Mouse (Mus musculus) lung, embryonic 14.5 days (tissue): ENCODE data around the gene Susd3. TPM values are rescaled to one million over a fixed set of nuclear protein-coding genes. Genes with fewer than 3 reads are reported as not detected.

Experiments used
- ATAC-seq: fragments of 200-750 bp; cut with Nextera tagmentation; 2 replicates; pipeline ENCODE4 v1.8.0; 2017; ENCODE audit warnings: mild to moderate bottlenecking, moderate TSS enrichment, moderate library complexity; ENCODE audit not compliant: insufficient read depth
- DNase-seq: peaks from one replicate; pipeline ENCODE4 v3.0.0-alpha.2; 2015
- H3K27ac ChIP-seq: fragments of 300-500 bp; sonication (generic); 2 replicates; pipeline ENCODE4 v1.5.1; 2014; ENCODE audit warnings: low read depth, mild to moderate bottlenecking, moderate library complexity
- H3K27me3 ChIP-seq: fragments of 300-500 bp; sonication (generic); 2 replicates; pipeline ENCODE4 v1.6.1; 2014; ENCODE audit warnings: low read length, control low read depth; ENCODE audit not compliant: insufficient read depth
- H3K36me3 ChIP-seq: fragments of 300-500 bp; sonication (generic); 2 replicates; pipeline ENCODE4 v1.6.1; 2014; ENCODE audit warnings: control low read depth; ENCODE audit not compliant: insufficient read depth
- H3K4me1 ChIP-seq: fragments of 300-500 bp; sonication (generic); 2 replicates; pipeline ENCODE4 v1.6.1; 2014; ENCODE audit warnings: antibody characterized with exemption, control low read depth; ENCODE audit not compliant: insufficient read depth
- H3K4me2 ChIP-seq: fragments of 300-500 bp; sonication (generic); 2 replicates; pipeline ENCODE4 v1.6.1; 2014; ENCODE audit warnings: mild to moderate bottlenecking
- H3K4me3 ChIP-seq: fragments of 300-500 bp; sonication (generic); 2 replicates; pipeline ENCODE4 v1.5.1; 2014; ENCODE audit warnings: low read depth, low read length
- H3K9ac ChIP-seq: fragments of 300-500 bp; sonication (generic); 2 replicates; pipeline ENCODE4 v1.6.1; 2014
- H3K9me3 ChIP-seq: fragments of 300-500 bp; sonication (generic); 2 replicates; pipeline ENCODE4 v1.6.1; 2016; ENCODE audit warnings: low read depth, low read length, control low read depth
- CTCF ChIP-seq: IDR thresholded peaks from 2 replicates; pipeline ENCODE4 v1.5.1; 2016; ENCODE audit warnings: antibody characterized with exemption, low read depth
- WGBS: fragments of 180-500 bp; shearing (Covaris S2); extraction: QIAGEN DNeasy Blood & Tissue Kit; methylation state at CpG from one replicate; pipeline ENCODE4 v1.1.7; 2014; 5-methylcytosine and 5-hydroxymethylcytosine counted together
- polyA plus RNA-seq: library from polyadenylated mRNA; unstranded; fragments of >200 nt; fragmentation: Nextera tagmentation; extraction: Ambion mirVana; gene quantifications from 2 replicates; pipeline ENCODE4 v1.2.1, GENCODE M21; 2014

Gene Susd3
- polyA plus RNA-seq, 1 experiment from 2014 or later = 1.7 TPM

GRCm38 (mm10) chr13:49252113-49252512, 3.6 kb upstream of the Susd3 start:
- ATAC-seq (no peak), DNase-seq (no peak)
- no peaks in the 10 kb centered on the region for H3K36me3 ChIP-seq
- no peaks in the 10 kb centered on the region; the same call in 1 of the 2 replicates for H3K4me1 ChIP-seq
- no peak overlapping the region for H3K9ac ChIP-seq
- H3K9me3 ChIP-seq = no peaks in the 10 kb centered on the region
- 48% methylated on average over 2 of the region's 2 CpGs for WGBS
- H3K27ac ChIP-seq = no peak overlapping the region
- TF ChIP-seq CTCF = no peak
- no peak overlapping the region for H3K4me2 ChIP-seq
- no peak overlapping the region for H3K4me3 ChIP-seq
- peaks cover 18% of the 10 kb centered on the region for H3K27me3 ChIP-seq

- no peak for ATAC-seq
- TF ChIP-seq CTCF = no peak
- no peak overlapping the region for H3K9ac ChIP-seq
- H3K4me1 ChIP-seq = no peaks in the 10 kb centered on the region; the same call in 1 of the 2 replicates
- no peak overlapping the region for H3K27ac ChIP-seq
- WGBS = 33% methylated on average over 4 of the region's 4 CpGs
- H3K4me3 ChIP-seq = no peak overlapping the region
- H3K9me3 ChIP-seq = no peaks in the 10 kb centered on the region
- H3K27me3 ChIP-seq = peaks cover 24% of the 10 kb centered on the region
- no peaks in the 10 kb centered on the region for H3K36me3 ChIP-seq
- DNase-seq = no peak
- H3K4me2 ChIP-seq = no peak overlapping the region
Measured at GRCm38 (mm10) chr13:49250716-49251517, 2.4 kb upstream of the Susd3 start.

GRCm38 (mm10) chr13:49249634-49250033, 1.1 kb upstream of the Susd3 start:
- Histone ChIP-seq H3K4me1 (no peaks in the 10 kb centered on the region; the same call in 1 of the 2 replicates), H3K36me3 (no peaks in the 10 kb centered on the region), H3K4me3 (no peak overlapping the region), H3K9ac (no peak overlapping the region), H3K4me2 (no peak overlapping the region), H3K27me3 (peaks cover 24% of the 10 kb centered on the region), H3K9me3 (no peaks in the 10 kb centered on the region), H3K27ac (no peak overlapping the region)
- ATAC-seq (no peak), DNase-seq (no peak)
- TF ChIP-seq CTCF = no peak
- 45% methylated on average over 2 of the region's 2 CpGs for WGBS

GRCm38 (mm10) chr13:49248923-49249322, 417 bp upstream of the Susd3 start:
- H3K9me3 ChIP-seq = no peaks in the 10 kb centered on the region
- H3K36me3 ChIP-seq = no peaks in the 10 kb centered on the region
- no peaks in the 10 kb centered on the region; the same call in 1 of the 2 replicates for H3K4me1 ChIP-seq
- no peak for TF ChIP-seq CTCF
- H3K27me3 ChIP-seq = peaks cover 24% of the 10 kb centered on the region
- 45% methylated on average over 3 of the region's 3 CpGs for WGBS
- no peak overlapping the region for H3K4me3 ChIP-seq
- H3K27ac ChIP-seq = no peak overlapping the region
- no peak overlapping the region for H3K9ac ChIP-seq
- DNase-seq (no peak), ATAC-seq (no peak)
- no peak overlapping the region for H3K4me2 ChIP-seq

GRCm38 (mm10) chr13:49247740-49248466, 603 bp downstream of the Susd3 start:
- WGBS = 1% methylated on average over 58 of the region's 58 CpGs
- Histone ChIP-seq H3K4me1 (no peaks in the 10 kb centered on the region; the same call in 1 of the 2 replicates), H3K36me3 (no peaks in the 10 kb centered on the region), H3K27ac (no peak overlapping the region), H3K9ac (peak overlapping the region; percentile 34), H3K9me3 (no peaks in the 10 kb centered on the region), H3K4me3 (peak overlapping the region; percentile 42), H3K4me2 (peak overlapping the region; percentile 86), H3K27me3 (peaks cover 24% of the 10 kb centered on the region)
- peak; percentile 52 for DNase-seq
- ATAC-seq = peak; percentile 61
- TF ChIP-seq CTCF = no peak

- DNase-seq (no peak), ATAC-seq (no peak)
- no peaks in the 10 kb centered on the region for H3K9me3 ChIP-seq
- no peaks in the 10 kb centered on the region; the same call in 1 of the 2 replicates for H3K4me1 ChIP-seq
- peaks cover 24% of the 10 kb centered on the region for H3K27me3 ChIP-seq
- H3K4me2 ChIP-seq = peak overlapping the region; percentile 86
- WGBS = 32% methylated on average over 12 of the region's 12 CpGs
- H3K27ac ChIP-seq = no peak overlapping the region
- H3K4me3 ChIP-seq = peak overlapping the region; percentile 42
- H3K36me3 ChIP-seq = no peaks in the 10 kb centered on the region
- no peak overlapping the region for H3K9ac ChIP-seq
- TF ChIP-seq CTCF = no peak
Measured at GRCm38 (mm10) chr13:49247232-49247739, 1.2 kb downstream of the Susd3 start.

GRCm38 (mm10) chr13:49246626-49247025, 1.9 kb downstream of the Susd3 start:
- Histone ChIP-seq H3K36me3 (no peaks in the 10 kb centered on the region), H3K27ac (no peak overlapping the region), H3K9ac (no peak overlapping the region), H3K27me3 (peaks cover 24% of the 10 kb centered on the region), H3K4me1 (no peaks in the 10 kb centered on the region; the same call in 1 of the 2 replicates), H3K4me2 (no peak overlapping the region), H3K9me3 (no peaks in the 10 kb centered on the region), H3K4me3 (no peak overlapping the region)
- no peak for ATAC-seq
- no peak for DNase-seq
- WGBS = 72% methylated on average over 2 of the region's 2 CpGs
- TF ChIP-seq CTCF = no peak
